Mouse (Mus musculus): ENCODE measurements at regions not wholly inside any gene's neighbourhood (a gene's known extent, or its start where the extent isn't known, plus 50 kb on each side); places are given as distances from the start of the nearest gene placed in this dataset.

DNA sequence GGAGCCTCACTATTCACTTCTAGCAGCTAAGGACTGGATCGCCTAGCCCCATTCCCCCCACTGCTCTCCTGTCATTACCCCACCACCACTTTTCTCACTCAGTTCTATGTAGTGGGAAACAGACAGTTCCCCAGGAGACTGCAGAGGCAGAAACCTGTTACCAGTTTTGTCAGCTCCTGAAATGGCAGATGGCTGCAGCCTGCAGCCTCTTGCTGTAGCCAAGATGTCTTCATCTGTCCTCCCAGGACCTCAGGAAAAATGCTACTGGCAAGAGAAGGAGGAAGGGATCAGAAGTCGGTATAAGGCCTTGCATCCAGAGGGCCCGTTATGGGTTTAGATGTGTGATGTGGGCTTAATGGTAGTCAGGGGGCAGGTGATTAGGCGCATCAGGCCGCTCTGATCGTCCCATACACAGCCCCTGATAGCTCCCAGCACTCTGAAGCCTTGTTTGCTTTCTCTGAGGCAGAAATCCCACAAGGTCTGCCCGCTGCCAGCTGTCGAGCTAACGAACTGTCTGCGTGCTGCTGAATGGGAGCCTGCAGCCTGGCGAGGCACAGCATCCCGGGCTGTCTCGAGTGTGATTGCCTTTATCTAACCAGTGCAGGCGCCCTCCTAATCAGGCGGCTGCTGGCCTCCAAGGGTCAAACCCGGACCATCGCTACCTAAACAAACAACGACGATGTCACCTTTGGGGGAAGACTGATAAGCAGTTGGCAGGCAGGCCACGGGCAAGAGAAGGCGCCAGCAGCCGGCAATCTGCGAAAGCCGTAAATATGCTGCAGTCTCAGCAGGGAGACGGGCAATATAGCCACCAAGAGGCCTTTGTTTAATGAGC, 236.3 kb upstream of the Npvf start:
- H3K27ac ChIP-seq (replicated peaks), result peak overlapping the region; percentile 40; the same call in 1 of the 2 replicates
- peak; percentile 60; the same call in 1 of the 2 replicates for ATAC-seq (ENCODE audit: low FRiP score, low TSS enrichment)
- no peaks in the 10 kb centered on the region for H3K27me3 ChIP-seq (ENCODE audit: control insufficient read depth, insufficient read depth, low read length)
- TF ChIP-seq EP300 (optimal IDR thresholded peaks at IDR 0.05) (no peak), CTCF (IDR thresholded peaks at IDR 0.05; ENCODE audit: low read depth) (no peak)
- peak; percentile 31 for DNase-seq (ENCODE audit: low spot score)
- no peaks in the 10 kb centered on the region for H3K36me3 ChIP-seq (ENCODE audit: control insufficient read depth, insufficient read depth, low read length)
- WGBS, result 20% methylated on average over 25 of the region's 25 CpGs
- H3K4me3 ChIP-seq (ENCODE audit: low read depth, low read length), result no peak overlapping the region
- no peaks in the 10 kb centered on the region for H3K9me3 ChIP-seq (ENCODE audit: control insufficient read depth, low read length)
- H3K9ac ChIP-seq (ENCODE audit: low read length), result no peak overlapping the region
- H3K4me2 ChIP-seq (replicated peaks; ENCODE audit: low read depth), result peak overlapping the region; percentile 23; the same call in 1 of the 2 replicates
- H3K4me1 ChIP-seq (replicated peaks; ENCODE audit: control insufficient read depth, insufficient read depth), result no peaks in the 10 kb centered on the region

DNA sequence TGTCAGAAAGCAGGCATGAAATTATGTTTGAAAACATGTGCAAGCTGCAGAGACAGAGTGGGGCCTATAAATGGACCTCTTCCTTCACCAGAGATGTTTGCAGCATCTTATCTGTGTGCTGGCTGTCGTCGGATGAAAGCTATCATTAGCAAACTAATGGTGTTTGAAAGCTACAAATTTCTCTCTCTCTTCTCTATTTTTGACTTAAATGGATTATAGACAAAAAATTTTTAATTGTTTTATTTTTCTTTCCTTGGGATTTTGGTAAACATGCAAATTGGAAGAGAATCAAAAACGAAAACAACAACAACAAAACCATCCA, 236.9 kb upstream of the Npvf start:
- no peak overlapping the region; the same call in 1 of the 2 replicates for H3K27ac ChIP-seq (replicated peaks)
- no peak overlapping the region for H3K4me2 ChIP-seq (replicated peaks; ENCODE audit: low read depth)
- H3K27me3 ChIP-seq (ENCODE audit: control insufficient read depth, insufficient read depth, low read length), result no peaks in the 10 kb centered on the region
- H3K9me3 ChIP-seq (ENCODE audit: control insufficient read depth, low read length), result no peaks in the 10 kb centered on the region
- H3K36me3 ChIP-seq (ENCODE audit: control insufficient read depth, insufficient read depth, low read length), result no peaks in the 10 kb centered on the region
- no peak overlapping the region for H3K4me3 ChIP-seq (ENCODE audit: low read depth, low read length)
- 61% methylated on average over 3 of the region's 3 CpGs for WGBS
- DNase-seq (ENCODE audit: low spot score), result no peak
- H3K9ac ChIP-seq (ENCODE audit: low read length), result no peak overlapping the region
- H3K4me1 ChIP-seq (replicated peaks; ENCODE audit: control insufficient read depth, insufficient read depth), result no peaks in the 10 kb centered on the region
- no peak for ATAC-seq (ENCODE audit: low FRiP score, low TSS enrichment)
- TF ChIP-seq EP300 (optimal IDR thresholded peaks at IDR 0.05), result no peak

DNA sequence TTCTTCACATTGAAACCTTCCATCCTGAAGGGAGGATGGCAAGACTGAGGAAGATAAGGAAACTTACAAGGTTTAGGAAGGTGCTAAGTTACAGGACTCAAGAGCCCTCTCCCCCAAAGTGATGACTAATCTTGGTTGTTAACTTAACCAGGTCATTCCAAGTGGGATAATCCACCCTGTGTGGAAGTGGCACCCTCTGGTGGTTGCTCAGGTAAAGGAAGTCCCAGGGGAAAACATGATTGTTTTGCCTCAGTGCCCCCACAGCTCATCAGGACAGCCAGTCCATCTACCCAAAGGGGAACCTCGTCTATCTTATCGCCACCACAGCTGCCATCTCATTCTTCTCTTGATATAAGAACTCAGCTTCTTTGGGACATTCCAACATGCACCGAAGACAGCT, 244.6 kb upstream of the Npvf start:
- no peak for ATAC-seq (ENCODE audit: low FRiP score, low TSS enrichment)
- H3K27me3 ChIP-seq (ENCODE audit: control insufficient read depth, insufficient read depth, low read length), result no peaks in the 10 kb centered on the region
- no peak overlapping the region for H3K9ac ChIP-seq (ENCODE audit: low read length)
- no peaks in the 10 kb centered on the region for H3K9me3 ChIP-seq (ENCODE audit: control insufficient read depth, low read length)
- no peaks in the 10 kb centered on the region for H3K4me1 ChIP-seq (replicated peaks; ENCODE audit: control insufficient read depth, insufficient read depth)
- 86% methylated on average over 3 of the region's 3 CpGs for WGBS
- DNase-seq (ENCODE audit: low spot score), result no peak
- H3K27ac ChIP-seq (replicated peaks), result no peak overlapping the region
- no peak overlapping the region for H3K4me3 ChIP-seq (ENCODE audit: low read depth, low read length)
- H3K36me3 ChIP-seq (ENCODE audit: control insufficient read depth, insufficient read depth, low read length), result no peaks in the 10 kb centered on the region
- TF ChIP-seq EP300 (optimal IDR thresholded peaks at IDR 0.05) (no peak), CTCF (IDR thresholded peaks at IDR 0.05; ENCODE audit: low read depth) (peak; percentile 46)
- H3K4me2 ChIP-seq (replicated peaks; ENCODE audit: low read depth), result no peak overlapping the region

GRCm38 (mm10) chr6:50915166-50916030, 261.2 kb upstream of the Npvf start:
- H3K4me3 ChIP-seq (ENCODE audit: low read depth, low read length), result no peak overlapping the region
- H3K9ac ChIP-seq (ENCODE audit: low read length), result no peak overlapping the region
- H3K27me3 ChIP-seq (ENCODE audit: control insufficient read depth, insufficient read depth, low read length), result no peaks in the 10 kb centered on the region
- TF ChIP-seq EP300 (optimal IDR thresholded peaks at IDR 0.05) (no peak), CTCF (IDR thresholded peaks at IDR 0.05; ENCODE audit: low read depth) (no peak)
- H3K4me1 ChIP-seq (replicated peaks; ENCODE audit: control insufficient read depth, insufficient read depth), result no peaks in the 10 kb centered on the region
- ATAC-seq (ENCODE audit: low FRiP score, low TSS enrichment), result no peak
- no peak overlapping the region for H3K27ac ChIP-seq (replicated peaks)
- H3K36me3 ChIP-seq (ENCODE audit: control insufficient read depth, insufficient read depth, low read length), result no peaks in the 10 kb centered on the region
- H3K9me3 ChIP-seq (ENCODE audit: control insufficient read depth, low read length), result no peaks in the 10 kb centered on the region
- no peak for DNase-seq (ENCODE audit: low spot score)
- 57% methylated on average over 8 of the region's 8 CpGs for WGBS
- no peak overlapping the region for H3K4me2 ChIP-seq (replicated peaks; ENCODE audit: low read depth)

DNA sequence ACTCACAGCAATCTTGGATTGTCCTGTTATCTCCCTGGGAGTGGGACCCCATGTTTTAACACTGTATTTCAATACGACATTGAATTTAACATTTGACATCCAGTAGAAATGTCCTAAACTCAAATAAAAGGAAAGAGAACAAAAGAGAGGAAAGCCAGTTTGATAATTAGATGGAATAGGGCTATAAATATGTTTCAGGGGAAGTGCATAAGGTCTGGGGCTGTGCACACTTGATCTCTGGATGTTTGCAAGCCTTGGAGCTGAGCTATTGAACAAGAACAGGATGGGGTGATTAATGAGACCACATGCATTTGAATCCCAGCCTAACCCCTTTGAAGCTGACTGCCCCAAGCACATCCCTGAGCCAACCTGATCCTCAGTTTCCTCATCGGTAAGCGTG, 264.0 kb upstream of the Npvf start:
- H3K27ac ChIP-seq (replicated peaks), result no peak overlapping the region

GRCm38 (mm10) chr6:50922235-50922634, 268.0 kb upstream of the Npvf start:
- Histone ChIP-seq H3K9ac (ENCODE audit: low read length) (no peak overlapping the region), H3K4me1 (replicated peaks; ENCODE audit: control insufficient read depth, insufficient read depth) (no peaks in the 10 kb centered on the region), H3K9me3 (ENCODE audit: control insufficient read depth, low read length) (no peaks in the 10 kb centered on the region), H3K4me3 (ENCODE audit: low read depth, low read length) (no peak overlapping the region), H3K27ac (replicated peaks) (no peak overlapping the region), H3K27me3 (ENCODE audit: control insufficient read depth, insufficient read depth, low read length) (no peaks in the 10 kb centered on the region), H3K4me2 (replicated peaks; ENCODE audit: low read depth) (no peak overlapping the region), H3K36me3 (ENCODE audit: control insufficient read depth, insufficient read depth, low read length) (no peaks in the 10 kb centered on the region)
- DNase-seq (ENCODE audit: low spot score), result no peak
- ATAC-seq (ENCODE audit: low FRiP score, low TSS enrichment), result no peak
- WGBS, result 94% methylated on average over 3 of the region's 3 CpGs
- TF ChIP-seq EP300 (optimal IDR thresholded peaks at IDR 0.05) (no peak), CTCF (IDR thresholded peaks at IDR 0.05; ENCODE audit: low read depth) (no peak)

More for the DNA sequence above, 264.0 kb upstream of the Npvf start:
- H3K27me3 ChIP-seq (ENCODE audit: control insufficient read depth, insufficient read depth, low read length), result no peaks in the 10 kb centered on the region
- no peaks in the 10 kb centered on the region for H3K36me3 ChIP-seq (ENCODE audit: control insufficient read depth, insufficient read depth, low read length)
- 61% methylated on average over 3 of the region's 3 CpGs for WGBS
- no peaks in the 10 kb centered on the region for H3K9me3 ChIP-seq (ENCODE audit: control insufficient read depth, low read length)
- H3K4me1 ChIP-seq (replicated peaks; ENCODE audit: control insufficient read depth, insufficient read depth), result no peaks in the 10 kb centered on the region
- no peak overlapping the region for H3K4me3 ChIP-seq (ENCODE audit: low read depth, low read length)
- no peak overlapping the region for H3K4me2 ChIP-seq (replicated peaks; ENCODE audit: low read depth)
- ATAC-seq (ENCODE audit: low FRiP score, low TSS enrichment), result no peak
- TF ChIP-seq CTCF (IDR thresholded peaks at IDR 0.05; ENCODE audit: low read depth), result no peak
- TF ChIP-seq EP300 (optimal IDR thresholded peaks at IDR 0.05), result no peak
- H3K9ac ChIP-seq (ENCODE audit: low read length), result no peak overlapping the region
- no peak for DNase-seq (ENCODE audit: low spot score)

Measured in stomach, postnatal 0 days (tissue).